Mouse (Mus musculus) kidney, postnatal 36 days (tissue): ENCODE measurements around the gene Tmem45a2.
"Not testable (repeated sequence)": the region's sequence is repeated elsewhere in the genome, so short reads cannot be mapped to it uniquely, and the experiment has no call there.

Experiments used
- DNase-seq, 2 experiments: peaks; one replicate each; pipeline ENCODE4 v3.0.0; 2021 to 2022; ENCODE audit warnings: mixed read lengths in 2 of 2

Gene Tmem45a2

DNA sequence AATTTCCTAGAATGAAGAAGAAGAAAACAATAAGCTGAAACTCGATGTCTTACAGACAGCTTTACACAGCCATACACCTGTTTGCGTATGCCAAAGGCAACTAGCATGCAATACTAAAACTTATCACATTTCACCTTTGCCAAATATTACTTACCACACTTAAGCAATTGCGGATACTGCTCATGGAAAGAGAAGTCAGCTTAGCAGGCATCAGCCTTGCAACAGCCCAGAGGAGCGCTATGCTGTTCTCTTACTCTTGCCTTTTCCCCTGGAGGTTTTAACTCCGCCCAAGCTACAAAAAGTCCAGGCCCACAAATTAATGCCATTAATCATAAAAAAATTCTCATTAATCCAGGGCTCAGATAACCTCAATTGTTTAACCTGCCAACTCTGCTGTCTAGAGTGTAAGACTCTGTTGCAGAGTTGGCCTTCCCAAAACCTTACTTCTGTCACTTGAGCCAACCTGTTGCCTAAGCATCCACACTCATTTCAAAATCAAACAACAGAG, at the start of gene Tmem45a2:
TSS of gene Tmem45a2 (minus strand) at position 241 of the 508 bp plus-strand sequence.
- no peak for DNase-seq

DNA sequence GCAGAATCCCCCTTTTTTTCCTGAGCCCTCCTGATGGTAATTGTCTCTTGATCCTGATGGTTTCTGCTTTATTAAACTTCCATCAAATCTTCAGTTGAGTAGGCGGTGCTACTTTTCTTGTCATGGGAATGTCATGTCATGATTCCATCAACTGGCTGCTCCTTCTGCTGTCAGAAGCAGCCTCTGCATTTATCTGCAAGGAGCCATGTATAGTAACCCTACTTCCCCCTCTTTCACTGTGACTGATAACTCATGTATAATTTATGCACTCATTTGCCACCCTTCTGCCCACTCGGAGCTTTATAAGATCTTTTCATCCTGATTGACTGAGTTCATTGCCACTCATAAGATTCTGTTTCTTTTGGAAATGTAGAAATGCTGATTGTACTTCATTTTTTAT, 46.4 kb upstream of the Tmem45a2 start:
- no peak for DNase-seq

DNA sequence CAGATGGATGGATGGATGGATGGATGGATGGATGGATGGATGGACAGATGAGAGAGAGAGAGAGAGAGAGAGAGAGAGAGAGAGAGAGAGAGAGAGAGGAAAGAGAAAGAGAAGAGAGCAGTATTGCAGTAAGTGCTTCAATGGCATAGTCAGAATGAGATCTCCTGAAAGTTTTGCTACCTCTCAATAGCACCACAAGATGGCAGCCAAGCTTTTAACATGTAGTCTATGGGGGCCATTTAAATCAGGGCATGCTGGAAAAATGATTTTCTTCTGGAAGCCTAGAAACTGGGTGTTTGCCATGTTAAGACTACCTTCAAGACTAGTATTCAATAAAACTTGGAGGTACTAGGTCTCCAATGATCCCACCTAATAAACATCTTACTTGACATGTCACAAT, 44.9 kb upstream of the Tmem45a2 start:
- peak; percentile 20 to 31 for DNase-seq

DNA sequence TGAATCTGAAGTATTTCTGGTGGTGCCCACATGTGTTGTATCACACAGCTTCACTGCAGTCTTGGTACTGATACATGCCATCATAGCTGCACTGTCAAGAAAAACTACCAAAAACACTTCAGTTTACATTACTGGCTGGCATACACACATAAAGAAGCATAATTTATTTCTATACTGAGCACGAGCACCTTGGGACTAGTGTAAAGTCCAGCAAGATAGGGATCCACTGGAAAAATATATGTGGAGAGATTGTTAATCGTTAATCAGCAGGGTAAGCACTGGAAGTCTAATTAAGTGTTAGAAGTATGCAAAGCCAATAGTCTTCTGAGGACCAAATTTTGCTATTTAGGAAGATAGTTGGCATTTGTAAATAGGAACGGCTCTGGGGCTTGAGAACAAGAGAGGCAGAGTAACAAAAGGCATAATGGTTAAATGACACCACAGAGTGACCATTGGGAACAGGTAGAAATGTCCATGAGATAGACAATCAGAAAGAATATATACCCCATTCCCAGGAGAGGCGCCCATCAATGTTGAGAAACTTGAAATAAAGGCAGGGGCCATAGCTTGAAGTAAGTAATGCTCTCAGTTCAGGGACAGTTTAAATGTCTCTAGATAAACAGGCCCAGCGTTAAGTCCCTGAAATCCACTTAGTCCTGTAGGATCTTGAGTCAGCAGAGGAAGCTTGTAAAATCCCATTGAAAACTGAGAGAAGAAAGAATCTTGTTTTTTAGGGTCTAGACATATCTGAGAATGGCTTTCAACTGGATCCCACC, 35.2 kb upstream of the Tmem45a2 start:
- no peak for DNase-seq

DNA sequence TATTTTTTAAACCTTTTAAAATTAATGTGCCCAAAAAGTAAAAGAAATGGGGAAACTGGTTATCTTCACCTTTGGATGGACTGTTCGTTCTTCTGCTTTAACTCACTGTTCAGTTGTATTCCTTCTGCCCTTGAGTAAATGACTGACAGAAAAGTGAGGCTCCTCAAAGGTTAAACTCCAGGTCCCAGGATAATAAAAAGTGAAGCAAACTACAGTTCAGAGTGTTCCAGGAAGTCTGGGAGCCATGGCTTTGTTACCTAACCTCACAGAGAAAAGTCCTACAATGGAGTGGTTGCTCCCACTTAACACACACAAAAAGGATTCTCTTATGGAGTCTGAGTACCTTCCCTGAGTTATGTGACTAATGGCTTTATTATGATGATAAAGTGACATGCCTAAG, 30.0 kb upstream of the Tmem45a2 start:
- DNase-seq: peak; percentile 32 to 70

DNA sequence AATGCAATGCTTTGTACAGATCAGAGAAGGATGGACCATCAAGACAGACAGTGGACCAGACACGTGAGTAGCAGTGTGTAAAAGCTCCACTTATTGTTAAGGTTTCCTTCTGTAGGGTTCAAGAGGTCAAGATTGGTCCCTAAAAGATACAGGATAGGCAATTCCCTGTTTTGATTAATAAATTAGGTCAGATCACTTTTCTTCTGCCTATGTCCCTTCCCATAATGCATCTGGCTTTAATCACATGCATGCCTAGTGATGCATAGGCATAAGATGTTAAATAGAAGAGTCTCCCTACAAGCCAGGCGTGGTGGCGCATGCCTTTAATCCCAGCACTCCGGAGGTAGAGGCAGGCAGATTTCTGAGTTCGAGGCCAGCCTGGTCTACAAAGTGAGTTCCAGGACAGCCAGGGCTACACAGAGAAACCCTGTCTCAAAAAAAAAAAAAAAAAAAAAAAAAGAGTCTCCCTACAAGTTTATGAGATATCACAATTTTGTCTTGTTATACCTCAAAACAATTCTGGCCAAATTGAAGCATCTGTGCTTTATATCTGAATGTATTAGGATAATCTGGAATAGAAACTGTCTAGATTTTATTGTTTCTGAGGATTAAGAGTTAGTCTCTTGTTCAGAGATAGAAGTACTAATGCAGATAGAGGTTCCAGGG, 28.5 kb upstream of the Tmem45a2 start:
- DNase-seq: no peak

DNA sequence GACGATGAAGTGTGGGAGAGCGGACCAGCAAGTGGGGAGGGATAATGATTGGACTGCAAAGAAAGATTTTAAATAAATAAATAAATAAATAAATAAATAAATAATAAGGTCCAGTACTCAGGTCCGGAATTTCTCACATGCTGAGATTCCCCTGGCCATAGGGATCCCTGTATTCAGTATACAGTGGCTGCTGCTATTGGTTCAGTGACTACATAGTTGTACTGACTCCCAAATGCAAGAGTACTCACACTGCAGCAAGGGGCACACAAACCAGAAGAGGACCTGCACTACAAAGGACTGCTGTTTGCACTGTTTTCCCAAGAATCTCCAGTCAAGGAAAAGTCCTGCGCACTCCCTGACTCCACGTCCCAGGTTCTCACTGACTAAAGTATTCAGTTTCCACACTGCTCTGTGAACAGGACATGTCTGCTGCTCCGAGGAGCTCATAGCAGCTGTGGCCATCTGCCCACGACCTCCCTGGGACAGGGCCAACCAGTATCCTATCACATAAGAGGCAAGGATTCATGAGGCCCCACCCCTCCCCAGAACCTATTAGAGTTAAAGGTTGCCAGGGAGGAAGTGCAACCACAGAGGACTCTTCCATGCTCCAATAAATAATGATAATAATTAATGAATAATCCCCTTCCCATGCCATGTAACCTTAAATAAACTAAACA, 27.4 kb upstream of the Tmem45a2 start:
- DNase-seq: peak; percentile 46 to 61

DNA sequence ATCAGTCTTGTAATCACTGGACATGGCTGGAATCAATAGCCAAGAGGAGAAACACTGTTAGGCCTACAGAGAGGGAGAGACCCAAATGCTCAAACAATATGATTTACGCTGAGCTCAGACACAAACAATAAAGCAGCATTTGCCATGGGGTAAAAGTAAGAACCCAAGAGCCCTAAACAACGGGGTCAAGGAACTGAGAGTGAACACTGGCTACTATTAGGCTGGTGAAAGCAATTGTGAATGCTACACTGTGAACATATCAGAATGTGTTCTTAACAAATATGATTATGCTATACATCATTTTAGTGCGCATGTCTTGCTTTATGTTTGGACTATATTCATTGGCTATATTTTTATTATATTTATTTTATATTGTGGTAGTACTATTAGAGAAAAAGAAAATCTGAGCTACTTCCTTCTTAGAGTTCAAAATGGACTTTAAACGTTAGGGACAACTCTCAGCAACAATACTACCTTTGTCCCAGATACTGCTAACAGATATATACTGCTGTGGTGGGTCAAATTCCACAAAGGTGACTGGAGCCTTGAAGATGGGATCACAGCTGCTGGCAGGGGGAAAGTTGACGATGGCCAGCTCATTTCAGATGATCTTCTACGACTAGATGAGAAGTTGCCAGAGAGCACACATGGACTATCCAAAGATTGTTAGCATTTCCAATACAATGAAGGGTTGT, 21.9 kb upstream of the Tmem45a2 start:
- no peak for DNase-seq

DNA sequence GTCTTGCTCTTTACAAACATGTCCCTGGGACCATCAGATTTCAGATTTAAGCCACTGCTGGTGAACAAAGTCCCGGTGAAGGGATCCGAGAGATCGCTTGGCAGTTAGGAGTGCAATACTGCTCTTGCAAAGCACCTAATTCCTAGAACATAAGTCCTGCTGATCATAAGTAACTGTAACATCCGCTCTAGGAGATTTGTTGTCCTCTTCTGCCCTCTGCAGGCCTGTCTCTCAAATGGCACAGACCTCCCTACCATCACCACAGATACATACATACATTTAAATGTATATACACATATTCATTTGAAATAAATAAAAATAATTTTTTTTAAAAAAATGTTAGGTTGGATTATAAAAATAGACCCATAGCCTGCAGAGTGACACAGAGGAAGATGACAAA, 21.3 kb upstream of the Tmem45a2 start:
- DNase-seq: peak; percentile 29 to 69

DNA sequence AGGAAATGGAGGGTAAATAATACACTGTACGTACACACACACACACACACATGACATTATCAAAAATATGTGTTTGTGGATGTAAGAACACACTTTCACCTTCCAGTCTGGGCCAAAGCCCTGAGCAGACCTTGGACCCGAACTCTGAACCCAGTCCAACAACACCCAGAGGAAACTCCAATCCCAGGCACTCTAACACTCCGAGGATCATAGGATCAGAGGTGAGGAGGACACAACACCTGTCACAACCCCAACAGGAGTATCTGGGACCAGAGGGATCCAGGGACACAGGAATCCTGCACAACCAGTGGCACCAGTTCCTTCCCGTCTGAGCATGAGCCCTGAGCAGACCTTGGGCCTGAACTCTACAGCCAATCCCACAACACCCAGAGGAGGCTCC, 8.4 kb upstream of the Tmem45a2 start:
- DNase-seq: no peak

DNA sequence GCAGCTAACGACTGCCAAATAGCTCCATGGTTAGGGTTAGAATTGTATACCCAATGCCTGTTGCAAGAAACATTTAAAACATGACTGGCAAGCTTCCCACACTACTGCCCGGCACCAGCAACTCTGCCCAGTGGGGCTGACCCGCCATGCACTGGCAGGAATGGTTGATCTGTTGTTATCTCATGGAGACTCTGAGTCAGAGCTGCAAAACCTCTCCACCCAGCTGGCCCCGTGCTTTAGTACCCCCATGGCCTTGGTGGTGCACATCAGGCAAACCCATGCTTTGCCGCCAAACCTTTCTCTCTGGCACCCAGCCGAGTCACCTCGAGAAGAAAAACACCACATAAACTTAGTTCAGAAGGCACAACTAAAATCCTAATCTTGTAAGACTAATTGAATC, 4.8 kb upstream of the Tmem45a2 start:
- DNase-seq: no peak

DNA sequence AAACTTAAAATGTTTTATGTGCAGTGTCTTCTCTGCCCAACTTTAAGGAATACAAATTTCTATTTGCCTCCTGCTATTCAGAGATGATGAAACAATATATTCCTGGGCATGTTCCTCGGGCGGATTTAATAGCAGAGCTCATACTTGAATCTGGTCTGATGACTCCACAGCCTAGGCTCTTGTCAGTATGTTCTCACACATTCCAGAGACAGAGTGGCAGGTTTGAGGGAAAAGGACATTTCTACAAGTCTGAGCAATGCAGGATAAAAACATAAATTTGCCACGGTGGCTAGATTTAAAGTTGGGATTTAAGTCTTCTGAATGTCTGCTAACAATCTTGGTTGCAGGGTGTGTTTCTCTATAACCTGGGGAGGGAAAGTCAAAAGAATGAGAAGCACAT, 9.1 kb downstream of the Tmem45a2 start:
- no peak for DNase-seq

DNA sequence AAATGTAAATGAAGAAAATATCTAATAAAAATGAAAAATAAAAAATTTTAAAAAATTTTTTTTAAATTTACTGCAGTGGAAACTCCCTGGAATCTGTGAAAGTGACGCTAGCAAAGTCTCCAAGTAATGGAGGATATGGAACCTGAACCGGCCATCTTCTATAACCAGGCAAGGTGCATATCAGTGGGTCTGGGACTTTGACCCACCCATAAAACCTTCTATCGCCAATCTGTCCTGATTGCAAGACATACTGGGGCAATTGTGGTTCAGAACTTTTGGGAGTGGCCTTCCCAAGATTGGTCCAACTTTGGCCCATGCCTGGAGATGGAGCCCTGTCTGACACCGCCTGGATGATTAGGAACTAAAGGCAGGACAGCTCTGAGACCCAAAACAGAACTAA, 14.2 kb downstream of the Tmem45a2 start:
- no peak for DNase-seq

DNA sequence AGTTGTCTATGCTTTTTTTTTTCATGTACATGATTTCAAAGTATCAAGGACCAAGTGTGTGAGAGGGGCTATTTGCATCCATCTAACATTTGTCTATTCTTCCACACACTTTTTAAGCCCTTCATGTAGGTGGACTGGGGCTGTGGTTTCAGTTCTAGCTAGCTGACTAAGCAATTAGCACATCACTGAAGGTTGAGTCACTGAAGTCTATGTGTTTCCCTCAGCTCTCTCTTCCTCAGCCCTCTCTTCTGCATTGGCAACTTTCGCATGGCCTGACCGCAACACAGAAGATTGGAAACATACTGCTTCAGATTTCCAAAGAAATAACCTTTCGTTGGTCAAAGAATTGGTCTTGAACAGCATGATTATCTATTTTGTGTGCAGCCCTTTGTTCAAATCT, 21.2 kb downstream of the Tmem45a2 start:
- no peak for DNase-seq

DNA sequence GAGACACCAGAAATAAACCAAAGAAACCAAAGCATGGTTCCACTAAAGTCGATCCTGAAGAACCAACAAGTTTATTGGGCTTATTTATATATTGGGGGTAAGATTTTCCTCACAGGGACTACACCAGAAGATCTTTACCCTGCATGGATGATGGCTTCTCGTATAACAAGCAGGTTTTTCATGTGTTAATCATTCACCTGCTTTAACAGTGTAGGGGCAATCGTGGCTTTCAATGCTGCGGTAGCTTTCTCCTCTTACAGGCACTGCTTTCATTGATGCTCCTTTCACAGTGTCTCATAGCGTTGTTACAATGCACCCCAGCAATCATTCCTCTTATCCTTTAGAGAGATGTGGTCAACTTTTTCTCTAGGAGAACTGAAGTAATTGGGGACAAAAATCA, 32.6 kb downstream of the Tmem45a2 start:
- DNase-seq: no peak

DNA sequence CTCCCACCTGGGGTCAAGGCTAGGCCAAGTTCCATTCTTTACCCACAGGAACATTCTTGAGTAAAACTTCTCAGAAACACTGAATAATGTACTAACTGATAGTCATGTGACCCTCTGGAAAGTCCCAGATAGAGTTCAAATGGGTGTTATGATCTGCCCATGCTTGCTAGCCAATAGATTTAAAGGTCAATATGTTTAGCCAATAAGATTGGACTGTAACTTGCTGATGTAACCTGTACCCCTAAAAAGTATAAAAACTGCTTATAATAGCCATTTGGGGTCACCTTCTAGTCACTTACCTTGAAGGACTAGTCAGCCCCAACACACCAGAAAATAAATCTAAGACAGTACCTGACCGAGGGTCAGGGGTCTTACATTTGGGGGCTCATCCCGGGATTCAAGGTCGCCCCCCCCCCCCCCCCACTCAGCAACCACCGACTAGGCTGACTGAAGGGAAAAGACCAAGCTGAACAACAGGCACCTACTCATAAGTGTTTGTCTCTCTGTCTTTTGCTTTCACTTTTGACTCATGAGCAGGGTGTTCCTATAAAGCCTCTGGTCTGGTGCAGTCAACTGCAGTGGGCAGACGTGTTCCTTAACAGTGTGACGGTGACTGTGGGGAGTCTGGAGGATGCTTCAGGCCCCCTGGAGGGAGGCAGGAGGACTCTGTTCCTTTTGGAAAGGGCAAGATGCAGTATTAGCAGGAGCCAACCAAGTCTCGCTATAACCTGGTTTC, 40.9 kb downstream of the Tmem45a2 start:
- DNase-seq: no peak

DNA sequence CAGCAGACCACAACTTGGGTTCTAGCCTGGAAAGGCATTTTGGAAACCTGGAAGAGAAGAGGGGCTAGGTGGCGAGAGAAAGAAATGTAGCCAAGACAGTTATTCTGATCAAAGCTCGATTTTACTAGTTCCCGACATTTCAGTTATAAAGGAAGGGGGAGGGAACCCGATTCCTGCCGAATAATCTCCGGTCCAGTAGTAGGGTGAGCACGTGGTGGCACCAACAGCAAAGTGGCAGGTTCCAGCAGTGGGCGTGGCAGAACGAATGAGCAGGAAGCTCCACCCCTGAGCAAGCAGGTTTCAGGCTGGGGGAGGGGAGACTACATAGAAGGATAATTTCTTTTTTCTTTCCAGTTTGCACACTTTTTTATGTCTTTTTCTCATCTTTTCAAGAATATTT, 72.9 kb downstream of the Tmem45a2 start:
- DNase-seq: not testable (repeated sequence)
